In genomic region chr4:132932752-132933404, GRCm38 (mm10) we compare ENCODE assay signal across 17 mouse cellular contexts. TPM values are rescaled to one million over a fixed set of nuclear protein-coding genes. Genes with fewer than 3 reads are reported as not detected.
"Had no signal": no experiment of that assay in that cellular context is flagged by ENCODE, and none has a peak within 500 bp of the region (broad histone marks: within the 10 kb centered on the region; RNA-seq: fewer than 3 reads in every experiment).

No protein-coding gene starts in this region.

- H3K9ac ChIP-seq: kidney, embryonic 15.5 days; limb, embryonic 15.5 days; liver, embryonic 12.5 days; lung, embryonic 14.5 days; midbrain, embryonic 15.5 days; neural tube, embryonic 12.5 days had no signal

- ATAC-seq: liver, embryonic 12.5 days; midbrain, embryonic 15.5 days had no signal

- DNase-seq: kidney, adult 2 months; kidney, postnatal 14 days; lung, embryonic 14.5 days; lung, postnatal 10 days; retina, postnatal 1 day; spleen, adult 18-20 months; thymus, adult 2 months; thymus, postnatal 25 days had no signal

- H3K36me3 ChIP-seq: kidney, embryonic 15.5 days; limb, embryonic 15.5 days; liver, embryonic 12.5 days; midbrain, embryonic 15.5 days; neural tube, embryonic 12.5 days had no signal

- H3K27ac ChIP-seq: kidney, embryonic 15.5 days; limb, embryonic 15.5 days; liver, embryonic 12.5 days; macrophage; midbrain, embryonic 15.5 days; neural tube, embryonic 12.5 days had no signal

- H3K4me2 ChIP-seq: kidney, embryonic 15.5 days; limb, embryonic 15.5 days; liver, embryonic 12.5 days; lung, embryonic 14.5 days; midbrain, embryonic 11.5 days; midbrain, embryonic 15.5 days; neural tube, embryonic 12.5 days had no signal

- H3K4me3 ChIP-seq: kidney, embryonic 15.5 days; limb, embryonic 15.5 days; liver, embryonic 12.5 days; megakaryocyte, embryonic 14.5 days; midbrain, embryonic 15.5 days; neural tube, embryonic 12.5 days had no signal

- H3K27me3 ChIP-seq: limb, embryonic 15.5 days; midbrain, embryonic 15.5 days; neural tube, embryonic 12.5 days had no signal

- H3K9me3 ChIP-seq: kidney, embryonic 15.5 days; limb, embryonic 15.5 days; liver, embryonic 12.5 days; megakaryocyte, embryonic 14.5 days; midbrain, embryonic 15.5 days; neural tube, embryonic 12.5 days had no signal

RNA-seq across cellular contexts. Expression of gene Fgr, which starts 41.0 kb away (rescaled TPM):
- total RNA-seq: layer of hippocampus, postnatal 14 days had no signal
- polyA plus RNA-seq: midbrain, embryonic 11.5 days had no signal
